In genomic region chr15:10628131-10628979, GRCm38 (mm10) we compare ENCODE assay signal across 17 mouse cellular contexts.
A peak's percentile ranks its signal among the peaks of the same experiment; 100 is the strongest.
DNase-seq lines count a peak whose midpoint lies in the region; ATAC-seq and TF ChIP-seq lines count a peak whose summit lies in the region.
"Had no signal": no experiment of that assay in that cellular context is flagged by ENCODE, and none has a peak within 500 bp of the region (broad histone marks: within the 10 kb centered on the region; RNA-seq: fewer than 3 reads in every experiment).

No protein-coding gene starts in this region.

- TF ChIP-seq POLR2A in limb, embryonic 14.5 days (IDR thresholded peaks at IDR 0.05; ENCODE audit: borderline replicate concordance, extremely low read depth, insufficient read depth, insufficient read length) = no peak

- H3K4me3 ChIP-seq in liver, embryonic 11.5 days (ENCODE audit: low read depth, low read length) = no peak overlapping the region
- no peak overlapping the region for H3K4me3 ChIP-seq in liver, postnatal 0 days (ENCODE audit: low read depth, low read length)
- no peak overlapping the region for H3K4me3 ChIP-seq in embryonic facial prominence, embryonic 13.5 days
- H3K4me3 ChIP-seq in limb, embryonic 14.5 days (replicated peaks; ENCODE audit: low read length) = no peak overlapping the region; the same call in 1 of the 2 replicates
- H3K4me3 ChIP-seq: forebrain, embryonic 13.5 days; heart, embryonic 13.5 days; midbrain, embryonic 12.5 days had no signal

- 77% methylated on average over 16 of the region's 16 CpGs for WGBS in liver, embryonic 11.5 days
- 75% methylated on average over 16 of the region's 16 CpGs for WGBS in liver, postnatal 0 days (ENCODE audit: insufficient replicate concordance)
- 15% methylated on average over 16 of the region's 16 CpGs for WGBS in embryonic facial prominence, embryonic 13.5 days
- WGBS in limb, embryonic 14.5 days = 22% methylated on average over 16 of the region's 16 CpGs

- H3K27ac ChIP-seq in liver, embryonic 11.5 days (ENCODE audit: low read depth, low read length) = peak overlapping the region; percentile 13; the same call in 1 of the 2 replicates
- no peak overlapping the region for H3K27ac ChIP-seq in liver, postnatal 0 days (ENCODE audit: low read depth)
- H3K27ac ChIP-seq in embryonic facial prominence, embryonic 13.5 days = peak overlapping the region; percentile 94
- H3K27ac ChIP-seq in limb, embryonic 14.5 days (replicated peaks; ENCODE audit: low read depth, low read length) = peak overlapping the region; percentile 87
- H3K27ac ChIP-seq: forebrain, embryonic 13.5 days; heart, embryonic 13.5 days; midbrain, embryonic 12.5 days had no signal

- no peaks in the 10 kb centered on the region for H3K4me1 ChIP-seq in liver, embryonic 11.5 days (replicated peaks; ENCODE audit: control insufficient read depth, insufficient read depth, low read length)
- H3K4me1 ChIP-seq in liver, postnatal 0 days (ENCODE audit: insufficient read depth) = peaks cover 20% of the 10 kb centered on the region
- peaks cover 72% of the 10 kb centered on the region for H3K4me1 ChIP-seq in embryonic facial prominence, embryonic 13.5 days
- peaks cover 48% of the 10 kb centered on the region for H3K4me1 ChIP-seq in limb, embryonic 14.5 days (ENCODE audit: control insufficient read depth, insufficient read depth, low read length)
- H3K4me1 ChIP-seq: forebrain, embryonic 13.5 days had no signal

- H3K27me3 ChIP-seq in liver, embryonic 11.5 days (replicated peaks; ENCODE audit: control insufficient read depth, insufficient read depth, low read length) = no peaks in the 10 kb centered on the region
- no peaks in the 10 kb centered on the region for H3K27me3 ChIP-seq in liver, postnatal 0 days (ENCODE audit: insufficient read depth, low read length)
- H3K27me3 ChIP-seq in embryonic facial prominence, embryonic 13.5 days = no peaks in the 10 kb centered on the region
- H3K27me3 ChIP-seq in limb, embryonic 14.5 days (ENCODE audit: control insufficient read depth, insufficient read depth, low read length) = no peaks in the 10 kb centered on the region
- H3K27me3 ChIP-seq: CH12.LX; forebrain, embryonic 13.5 days; heart, embryonic 13.5 days; midbrain, embryonic 12.5 days; Patski had no signal

- H3K4me2 ChIP-seq in liver, embryonic 11.5 days = no peak overlapping the region
- H3K4me2 ChIP-seq in liver, postnatal 0 days (ENCODE audit: low read depth, low read length) = no peak overlapping the region
- peak overlapping the region; percentile 38 for H3K4me2 ChIP-seq in embryonic facial prominence, embryonic 13.5 days
- peak overlapping the region; percentile 29 for H3K4me2 ChIP-seq in limb, embryonic 14.5 days (replicated peaks; ENCODE audit: low read depth, low read length, severe bottlenecking)
- H3K4me2 ChIP-seq: forebrain, embryonic 13.5 days; heart, embryonic 13.5 days; midbrain, embryonic 12.5 days had no signal

- TF ChIP-seq CTCF in liver, postnatal 0 days (IDR thresholded peaks at IDR 0.05; ENCODE audit: low read depth) = no peak

- no peaks in the 10 kb centered on the region for H3K9me3 ChIP-seq in liver, embryonic 11.5 days (ENCODE audit: control insufficient read depth, low read length)
- H3K9me3 ChIP-seq in liver, postnatal 0 days (ENCODE audit: low read length) = no peaks in the 10 kb centered on the region
- H3K9me3 ChIP-seq in embryonic facial prominence, embryonic 13.5 days = no peaks in the 10 kb centered on the region
- H3K9me3 ChIP-seq in limb, embryonic 14.5 days (ENCODE audit: control insufficient read depth, low read length) = no peaks in the 10 kb centered on the region
- H3K9me3 ChIP-seq: forebrain, embryonic 13.5 days; heart, embryonic 13.5 days; midbrain, embryonic 12.5 days had no signal

- ATAC-seq in liver, embryonic 11.5 days (replicated peaks; ENCODE audit: low FRiP score) = no peak
- ATAC-seq in liver, postnatal 0 days = no peak
- ATAC-seq in embryonic facial prominence, embryonic 13.5 days (ENCODE audit: insufficient number of reproducible peaks, insufficient read depth, low FRiP score, low TSS enrichment, low read depth) = peak; percentile 80
- peak; percentile 79 for ATAC-seq in limb, embryonic 14.5 days (ENCODE audit: low FRiP score, low read depth)
- ATAC-seq: forebrain, embryonic 13.5 days; Patski had no signal

- DNase-seq in liver, embryonic 11.5 days (ENCODE audit: low spot score) = no peak
- no peak for DNase-seq in liver, postnatal 0 days
- peak; percentile 61 for DNase-seq in embryo, embryonic 11 days
- DNase-seq in limb, embryonic 14.5 days (ENCODE audit: low spot score) = peak; percentile 88
- no peak for DNase-seq in right cerebral cortex, adult 2 months (ENCODE audit: low spot score in 2 of 2)
- DNase-seq in retina, embryonic 14.5 days (ENCODE audit: low spot score) = no peak
- DNase-seq: cerebellum, adult 11-12 months; kidney, adult 11 months; kidney, postnatal 4 days; lung, postnatal 36 days; thymus, adult 2 months had no signal

- H3K9ac ChIP-seq in liver, embryonic 11.5 days (ENCODE audit: low read depth, low read length) = no peak overlapping the region
- no peak overlapping the region for H3K9ac ChIP-seq in liver, postnatal 0 days (replicated peaks)
- no peak overlapping the region for H3K9ac ChIP-seq in embryonic facial prominence, embryonic 13.5 days
- no peak overlapping the region for H3K9ac ChIP-seq in limb, embryonic 14.5 days (ENCODE audit: low read depth, low read length, severe bottlenecking)
- H3K9ac ChIP-seq: forebrain, embryonic 13.5 days; heart, embryonic 13.5 days; midbrain, embryonic 12.5 days had no signal

- no peak for TF ChIP-seq EP300 in liver, postnatal 0 days (IDR thresholded peaks at IDR 0.05; ENCODE audit: low read depth)

- H3K36me3 ChIP-seq in liver, embryonic 11.5 days (ENCODE audit: control insufficient read depth, insufficient read depth, low read length) = no peaks in the 10 kb centered on the region
- H3K36me3 ChIP-seq in liver, postnatal 0 days (replicated peaks; ENCODE audit: insufficient read depth, low read length) = no peaks in the 10 kb centered on the region
- peaks cover 24% of the 10 kb centered on the region for H3K36me3 ChIP-seq in embryonic facial prominence, embryonic 13.5 days
- peaks cover 21% of the 10 kb centered on the region for H3K36me3 ChIP-seq in limb, embryonic 14.5 days (ENCODE audit: control insufficient read depth, insufficient read depth, low read length)

Comparison
In these comparisons a context has a peak if more than half of its experiments do, and no peak if none do; other contexts are left out.
1. ATAC-seq: peak in embryonic facial prominence, embryonic 13.5 days (single experiment) and limb, embryonic 14.5 days (single experiment); none in liver, embryonic 11.5 days (single experiment) and liver, postnatal 0 days (single experiment).
2. DNase-seq: peak in embryo, embryonic 11 days (single experiment) and limb, embryonic 14.5 days (single experiment); none in liver, embryonic 11.5 days (single experiment), liver, postnatal 0 days (single experiment), right cerebral cortex, adult 2 months (0 of 2) and retina, embryonic 14.5 days (single experiment).
3. H3K4me2 ChIP-seq: peak in embryonic facial prominence, embryonic 13.5 days (single experiment) and limb, embryonic 14.5 days (single experiment); none in liver, embryonic 11.5 days (single experiment) and liver, postnatal 0 days (single experiment).